Mouse (Mus musculus) R1 (cell line): ENCODE data around the gene Zdhhc24.

Source experiments
- DNase-seq: peaks from one replicate; pipeline ENCODE4 v3.0.0-alpha.2; 2018; ENCODE audit warnings: low read depth, low spot score

The Zdhhc24 gene

DNA sequence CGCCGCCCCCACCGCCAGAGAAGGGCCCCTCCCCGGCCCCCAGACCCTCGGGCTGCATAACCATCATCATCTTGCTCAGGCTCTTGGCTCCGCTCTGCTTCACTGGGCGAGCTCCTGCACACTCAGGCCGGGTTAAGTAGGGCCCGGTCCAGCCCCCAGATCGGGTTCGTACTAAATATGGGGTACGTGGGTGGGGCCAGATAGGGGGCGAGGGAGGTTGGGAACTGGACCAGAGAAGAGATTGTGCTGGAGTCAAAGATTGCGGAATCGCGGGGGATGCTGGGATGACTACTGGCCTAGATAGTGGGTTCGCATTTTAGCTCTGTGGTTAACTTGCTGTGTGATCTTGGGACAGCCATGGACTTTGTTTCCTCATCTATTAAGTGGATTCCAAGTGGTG lies 683 bp upstream of the Zdhhc24 start, which contains the start of gene Actn3:
Gene Actn3, minus strand, starts transcription at position 125 of the 400 bp plus-strand sequence.
- DNase-seq, result peak; percentile 51

DNA sequence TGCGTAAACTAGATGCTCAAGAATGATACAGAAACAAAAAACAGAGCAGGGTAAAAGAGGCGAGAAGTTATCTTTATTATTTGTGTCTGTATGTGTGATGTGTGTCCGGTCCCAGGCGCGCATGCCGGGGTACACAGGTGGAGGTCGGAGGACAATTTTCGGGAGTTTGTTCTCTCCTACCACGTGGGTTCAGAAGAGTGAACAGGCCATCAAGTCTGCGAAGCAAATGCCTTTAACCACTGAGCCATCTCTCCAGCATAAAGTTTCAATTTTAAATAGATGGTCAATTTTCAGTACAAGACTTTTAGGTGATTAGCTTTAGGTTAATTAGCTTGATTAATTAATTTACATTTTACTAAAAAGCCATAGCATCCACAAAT lies 846 bp downstream of the Zdhhc24 start:
- DNase-seq, result no peak

DNA sequence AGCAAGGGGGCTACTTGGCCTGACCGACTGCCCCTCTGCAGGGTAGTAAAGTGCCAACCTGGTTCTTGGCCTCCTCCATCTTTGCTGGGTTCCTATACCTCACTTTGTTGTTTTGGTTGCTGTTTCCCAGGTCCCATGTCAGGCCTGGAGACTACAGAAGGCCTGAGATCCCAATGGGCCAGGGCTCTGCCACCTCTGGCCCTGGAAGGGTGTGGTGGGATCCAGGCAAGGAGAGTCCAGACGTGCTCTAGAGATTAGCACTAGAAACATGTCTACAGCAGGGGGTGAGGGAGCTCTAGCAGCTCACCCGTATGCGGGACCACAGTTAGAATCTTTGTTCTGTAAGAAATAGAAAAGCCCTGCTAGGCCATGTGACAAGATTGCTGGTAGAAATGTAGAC lies 5.5 kb downstream of the Zdhhc24 start:
- DNase-seq, result no peak

DNA sequence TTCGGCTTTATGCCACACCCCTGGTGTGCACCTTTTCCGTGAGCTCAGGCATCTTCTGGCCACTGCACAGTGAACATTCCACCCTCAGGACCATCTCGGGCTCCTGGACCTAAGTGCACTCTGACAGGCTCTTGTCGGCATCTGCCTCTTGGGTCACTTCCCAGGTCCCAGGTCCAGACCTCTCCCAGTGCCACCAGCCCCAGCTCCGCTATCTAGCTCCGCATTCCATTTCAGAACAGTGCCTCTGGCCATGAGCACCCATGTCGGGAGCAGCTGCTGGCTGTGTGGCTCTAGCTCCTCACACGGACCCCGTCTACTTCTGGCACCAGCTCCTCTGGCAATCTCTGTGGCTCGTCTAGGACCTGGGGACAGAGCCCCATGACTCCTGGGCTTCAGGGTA lies 11.3 kb downstream of the Zdhhc24 start:
- no peak for DNase-seq

DNA sequence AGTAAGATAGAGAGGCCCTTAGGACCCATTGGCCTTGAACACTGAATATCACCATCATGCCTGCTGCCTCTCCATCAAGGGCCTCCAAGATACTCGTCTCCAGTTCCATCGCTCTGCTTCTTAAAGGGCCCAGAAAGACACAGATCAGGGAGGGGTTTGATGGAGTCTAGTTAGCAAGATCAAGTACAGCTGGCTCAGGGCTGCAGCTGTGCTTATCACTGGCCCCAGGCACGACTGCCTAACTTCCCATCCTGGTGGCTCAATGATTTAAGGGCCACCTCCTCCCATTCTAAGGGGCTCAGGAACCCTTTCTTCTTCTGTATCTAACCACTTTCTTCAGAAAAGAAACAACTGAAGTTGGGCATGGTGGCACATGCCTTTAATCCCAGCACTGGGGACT lies 13.3 kb downstream of the Zdhhc24 start:
- DNase-seq, result no peak

DNA sequence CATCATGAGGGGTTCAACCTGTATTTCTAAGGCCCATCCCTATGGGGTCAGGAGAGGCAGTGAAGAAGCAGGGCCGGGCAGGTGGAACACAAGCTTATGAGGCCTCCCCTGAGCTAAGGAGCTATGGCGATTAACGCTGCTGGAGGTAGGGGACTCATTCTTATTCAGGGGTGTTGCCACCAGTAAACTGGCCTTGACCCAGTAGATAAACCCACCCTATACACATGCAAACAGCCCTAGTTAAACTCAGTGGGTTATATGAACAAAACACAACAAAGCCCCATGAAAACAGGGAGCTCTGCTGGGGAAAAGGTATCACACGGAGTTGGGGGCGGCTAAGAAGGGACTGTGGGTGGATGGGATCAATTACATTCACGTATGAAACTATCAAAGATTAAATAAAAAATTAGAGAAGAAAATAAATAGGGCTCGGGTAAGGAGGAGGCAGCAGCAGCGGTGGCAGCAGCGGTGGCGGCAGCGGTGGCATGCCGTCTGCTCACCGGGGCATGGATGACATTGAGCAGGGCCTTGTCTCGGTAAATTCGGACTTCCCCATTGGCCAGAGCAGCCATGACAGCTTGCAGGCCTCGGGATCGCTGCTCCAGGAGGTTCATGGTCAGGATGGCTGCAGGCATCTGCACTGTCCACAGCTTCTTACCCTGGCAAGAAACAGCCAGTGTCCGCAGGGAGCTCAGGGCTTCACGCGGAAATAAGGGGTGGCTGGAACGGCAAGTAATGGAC lies 18.5 kb downstream of the Zdhhc24 start:
- peak; percentile 97 for DNase-seq

DNA sequence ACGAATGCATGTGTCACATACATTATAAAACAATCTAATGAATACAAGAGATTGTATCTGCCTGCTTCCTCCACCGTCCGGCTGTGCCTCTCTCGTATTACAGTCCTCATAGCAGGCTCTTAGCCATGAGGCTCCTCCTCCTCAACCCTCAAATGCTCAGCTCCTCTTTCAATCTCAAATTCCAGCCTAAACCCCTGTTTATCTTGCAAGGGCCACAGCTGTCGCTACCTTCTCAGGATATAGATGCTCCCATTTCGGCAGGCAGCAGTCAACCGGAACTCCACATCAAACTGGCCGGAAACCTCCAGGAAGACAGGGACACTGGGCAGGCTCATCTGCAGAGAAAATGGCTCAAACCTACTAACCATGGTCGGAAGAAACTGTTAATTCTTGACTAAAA lies 20.5 kb downstream of the Zdhhc24 start:
- DNase-seq, result peak; percentile 37

DNA sequence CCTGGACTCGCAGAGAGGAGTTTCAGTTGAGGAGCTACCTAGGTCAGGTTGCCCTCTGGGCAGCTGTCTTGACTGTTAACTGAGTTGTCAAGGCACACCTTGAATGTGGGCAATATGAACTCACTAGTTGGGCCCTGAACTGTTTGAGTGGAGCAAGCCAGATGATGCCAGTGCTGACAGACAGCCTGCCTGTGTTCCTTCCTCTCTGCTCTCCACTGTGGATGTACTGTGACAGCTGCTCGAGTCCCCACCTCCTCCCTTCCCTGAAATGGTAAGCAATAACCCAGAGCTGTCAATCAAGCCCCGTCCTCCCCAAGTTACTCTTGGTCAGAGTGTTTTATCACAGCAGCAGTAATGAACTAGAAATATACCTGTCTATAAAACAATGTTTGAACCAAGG lies 21.4 kb downstream of the Zdhhc24 start:
- no peak for DNase-seq

DNA sequence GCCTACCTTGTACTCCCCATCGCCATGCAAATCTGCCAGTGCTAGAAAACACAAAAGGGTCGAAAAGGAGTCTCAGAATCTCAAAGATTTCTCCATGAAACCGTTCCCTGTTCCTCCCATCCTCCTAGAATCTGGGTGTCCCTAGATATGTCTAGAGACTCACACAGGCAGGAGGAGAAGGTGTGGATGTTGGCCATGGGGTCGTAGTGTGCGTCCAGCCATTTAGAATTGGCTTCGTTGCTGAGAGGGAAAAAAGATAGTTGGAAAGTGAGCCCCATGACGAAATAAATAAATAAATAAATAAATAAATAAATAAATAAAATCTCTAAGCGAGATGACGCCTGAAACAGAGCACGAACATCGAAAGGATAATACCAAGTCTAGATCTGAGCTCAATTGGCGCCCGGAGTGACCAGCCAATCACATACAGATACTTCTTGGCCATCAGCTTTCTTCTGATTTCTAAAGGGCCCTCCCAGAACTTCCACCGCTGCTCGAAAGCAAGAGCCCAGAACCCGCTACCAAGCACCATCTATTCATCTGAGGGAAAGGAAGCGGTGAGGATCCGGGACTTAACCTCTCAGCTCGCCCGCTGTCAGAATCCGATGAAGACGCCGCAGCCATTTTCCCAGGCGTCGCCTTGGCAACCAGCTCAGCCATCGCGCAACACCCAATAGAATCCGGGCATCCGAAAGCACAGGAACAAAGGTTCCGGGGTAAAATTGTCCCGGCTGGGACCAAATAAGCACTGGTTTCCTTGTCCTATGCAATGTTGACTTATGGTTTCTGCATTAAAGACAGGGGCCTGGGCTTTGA lies 27.7 kb downstream of the Zdhhc24 start, which contains the start of gene Bbs1:
Gene Bbs1, minus strand, starts transcription at position 650 of the 816 bp plus-strand sequence.
- peak; percentile 86 for DNase-seq

DNA sequence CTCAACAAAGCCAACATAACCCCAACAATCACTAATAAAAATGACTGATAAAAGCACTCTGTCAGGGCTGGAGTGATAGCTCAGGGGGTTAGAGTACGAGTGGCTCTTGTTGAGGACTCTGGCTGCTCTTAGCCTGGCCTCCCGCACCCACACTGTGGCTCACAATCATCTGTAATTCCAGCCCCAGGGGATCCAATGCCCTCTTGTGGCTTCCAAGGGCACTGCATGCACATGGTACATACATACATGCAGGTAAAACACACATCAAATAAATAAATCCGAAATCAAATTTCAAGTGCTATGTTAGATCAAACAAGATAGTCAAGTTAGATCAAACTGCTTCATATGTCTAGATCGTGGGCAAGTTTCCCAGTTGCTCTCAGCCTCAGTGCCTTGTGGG lies 29.6 kb downstream of the Zdhhc24 start:
- DNase-seq, result peak; percentile 80

DNA sequence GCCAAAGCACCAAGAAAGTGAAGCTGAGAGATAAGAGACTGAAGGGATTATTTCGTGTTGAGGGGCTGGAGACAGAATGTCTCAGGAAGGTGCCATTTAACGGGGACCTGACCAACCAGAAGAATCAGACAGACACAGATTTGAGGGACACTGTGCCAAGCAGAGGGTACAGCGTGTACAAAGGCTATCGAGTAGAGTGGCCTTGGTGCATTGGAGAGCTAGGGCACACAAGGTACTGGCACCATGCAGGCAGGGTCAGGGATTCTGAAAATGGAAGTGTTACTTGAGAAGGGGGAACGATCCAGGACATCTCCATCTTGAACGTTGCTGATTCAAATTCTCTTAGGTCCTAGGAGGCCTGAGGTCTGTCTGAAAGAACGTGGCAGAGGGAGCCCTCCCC lies 30.9 kb downstream of the Zdhhc24 start:
- DNase-seq, result no peak

DNA sequence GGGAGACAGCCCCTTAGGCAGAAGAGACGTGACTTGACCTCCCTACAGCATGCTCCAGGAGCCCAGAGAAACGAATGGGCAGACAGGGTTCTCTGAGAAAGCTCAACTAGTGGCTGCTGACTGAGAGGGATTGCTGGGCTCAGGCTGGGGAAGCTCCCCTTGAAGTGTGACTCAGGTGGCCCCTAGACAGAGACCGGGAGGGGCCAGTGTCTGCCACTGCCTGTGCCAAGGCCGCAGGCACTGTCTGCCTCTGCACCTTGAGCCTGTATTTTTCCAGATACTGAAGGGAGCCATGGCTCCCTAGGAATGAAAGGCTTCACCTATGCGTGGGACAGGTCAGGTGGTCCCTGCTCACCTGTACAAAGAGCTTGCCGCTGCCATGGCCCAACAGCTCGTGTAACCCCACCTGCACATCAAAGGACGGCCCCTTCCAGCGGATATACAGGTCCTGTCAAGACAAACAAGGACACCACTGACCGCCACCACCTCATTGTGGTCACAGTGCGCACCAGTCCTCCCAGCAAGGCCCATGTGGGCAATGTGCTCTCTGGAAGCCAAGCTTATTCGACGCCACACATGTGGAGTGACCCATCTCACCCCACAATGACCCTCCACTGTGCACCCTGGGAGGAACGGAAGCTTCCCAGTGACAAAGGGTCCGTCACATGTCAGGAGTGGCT lies 37.6 kb downstream of the Zdhhc24 start:
- DNase-seq, result no peak

DNA sequence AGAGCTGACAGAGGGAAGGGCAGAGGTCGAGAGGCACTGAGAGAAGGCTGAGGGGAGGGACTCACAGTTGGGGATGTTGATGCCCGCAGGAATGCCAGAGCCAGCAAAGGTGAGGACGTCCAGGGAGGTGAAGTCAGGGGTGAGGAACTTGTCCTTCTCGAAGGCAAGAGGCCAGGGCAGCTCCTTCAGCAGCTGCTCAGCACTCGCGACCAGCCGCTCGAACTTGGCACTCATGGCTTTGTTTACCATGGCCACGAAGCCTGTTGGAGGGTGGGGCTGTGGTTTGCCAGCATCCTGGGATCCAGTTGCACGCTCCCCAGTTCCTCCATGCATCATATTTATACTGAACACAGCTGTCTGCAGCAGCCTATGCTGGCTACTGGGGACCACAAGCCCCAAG lies 38.4 kb downstream of the Zdhhc24 start:
- no peak for DNase-seq

DNA sequence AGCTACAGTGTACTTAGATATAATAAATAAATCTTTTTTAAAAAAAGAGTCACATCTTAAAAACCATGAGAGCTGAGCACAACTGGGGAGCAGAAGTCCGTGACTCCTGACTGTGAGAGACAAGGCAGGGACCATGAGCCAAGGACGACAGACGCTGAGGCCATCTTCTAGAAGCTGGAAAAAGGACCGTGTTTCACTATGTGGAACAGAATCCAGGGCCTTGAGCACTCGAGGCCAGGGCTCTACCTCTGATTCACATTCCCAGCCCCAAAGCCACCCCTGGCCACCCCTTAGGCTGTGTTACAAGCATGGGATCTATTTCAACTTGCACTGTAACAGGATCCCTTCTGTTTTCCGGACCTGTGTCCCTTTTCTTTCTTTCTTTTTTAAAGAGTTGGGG lies 41.2 kb downstream of the Zdhhc24 start:
- DNase-seq, result no peak

DNA sequence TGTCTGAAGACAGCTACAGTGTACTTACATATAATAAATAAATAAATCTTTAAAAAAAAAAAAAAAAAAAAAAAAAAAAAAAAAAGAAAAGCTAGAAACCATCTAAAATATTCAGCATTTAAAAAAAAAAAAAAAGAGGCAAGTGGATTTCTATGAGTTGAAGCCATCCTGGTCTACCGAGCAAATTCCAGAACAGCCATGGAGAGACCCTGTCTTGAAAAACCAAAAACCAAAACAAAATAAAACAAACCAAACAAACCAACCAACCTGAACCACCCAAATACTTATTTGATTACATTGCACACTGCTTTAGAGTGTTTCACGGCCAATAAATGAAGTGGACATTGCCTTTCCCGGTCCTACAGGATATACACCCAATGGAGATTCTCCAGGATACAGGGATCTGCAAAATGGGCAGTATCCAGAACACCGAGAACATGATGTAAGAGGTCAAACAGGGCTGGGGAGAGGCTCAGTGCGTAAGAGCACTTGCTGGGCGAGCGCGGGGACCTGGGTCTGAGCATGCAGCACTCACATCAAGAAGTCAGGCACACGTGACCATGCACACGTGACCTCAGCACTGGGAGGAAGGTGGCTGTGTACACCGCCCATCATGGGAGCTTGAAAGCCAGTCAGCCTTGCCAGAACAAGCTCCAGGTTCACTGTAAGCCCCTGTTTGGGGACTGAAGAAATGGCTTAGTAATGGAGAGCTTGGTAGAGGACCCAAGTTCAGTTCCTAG lies 46.8 kb downstream of the Zdhhc24 start:
- peak; percentile 85 for DNase-seq

DNA sequence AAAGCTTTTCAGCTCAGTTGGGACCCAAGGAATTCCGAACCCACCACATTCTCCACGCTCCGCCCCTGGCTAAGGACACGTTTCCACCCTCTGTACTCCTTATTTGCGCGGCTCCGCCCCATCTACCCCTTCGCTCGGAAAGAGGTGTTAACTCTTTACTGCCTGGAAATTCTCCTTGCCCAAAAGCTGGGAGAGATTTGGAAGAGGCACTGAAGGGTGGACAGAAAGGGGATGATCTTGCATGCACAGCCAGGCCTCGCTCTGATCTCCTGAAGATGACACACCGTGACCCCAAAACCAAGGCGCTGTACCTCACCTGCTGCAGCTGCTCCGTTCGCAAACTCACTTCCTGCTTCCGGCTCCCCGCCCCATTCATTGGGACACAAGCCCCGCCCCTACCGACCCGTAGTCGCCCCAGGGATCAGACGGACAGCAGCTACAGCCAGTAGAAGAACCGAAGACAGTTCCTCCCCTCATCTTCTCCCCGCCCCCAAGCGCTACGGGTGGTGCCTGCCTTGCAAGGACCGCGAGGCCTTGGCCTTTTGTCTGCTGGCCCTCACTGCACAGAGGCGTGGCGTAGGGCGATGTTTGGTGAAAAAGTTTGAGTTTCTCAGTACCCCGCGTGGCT lies 49.5 kb downstream of the Zdhhc24 start, which contains the start of gene Dpp3:
Gene Dpp3, minus strand, starts transcription at position 384 of the 628 bp plus-strand sequence.
- DNase-seq, result peak; percentile 99

DNA sequence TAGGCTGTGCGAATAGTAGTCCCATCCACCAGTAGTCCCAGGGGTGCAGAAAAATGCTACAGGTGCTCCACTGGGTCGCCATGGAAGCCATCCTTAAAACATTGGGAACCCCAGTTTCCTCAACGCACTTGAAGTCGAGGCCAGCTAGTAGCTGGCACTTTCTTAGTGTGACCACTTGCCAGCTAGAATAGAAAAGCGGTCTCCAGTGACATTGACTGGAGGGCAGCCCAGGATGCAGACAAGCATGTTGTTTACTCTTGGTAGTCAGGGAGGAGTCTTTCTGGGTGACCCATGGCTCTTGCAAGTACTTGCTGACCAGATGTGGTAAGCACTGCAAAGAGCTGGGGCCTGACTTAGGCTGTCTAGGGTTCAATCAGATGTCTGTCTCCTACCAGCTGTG lies 50.3 kb downstream of the Zdhhc24 start:
- no peak for DNase-seq
